Mouse (Mus musculus): ENCODE measurements around the gene Pirt.

Pirt gene

GRCm38 (mm10) chr11:66911811-66912210 is at the start of gene Pirt:
Gene Pirt (plus strand): TSS chr11:66911981.
- DNase-seq (ENCODE audit: low read depth, low spot score): no peak

DNA sequence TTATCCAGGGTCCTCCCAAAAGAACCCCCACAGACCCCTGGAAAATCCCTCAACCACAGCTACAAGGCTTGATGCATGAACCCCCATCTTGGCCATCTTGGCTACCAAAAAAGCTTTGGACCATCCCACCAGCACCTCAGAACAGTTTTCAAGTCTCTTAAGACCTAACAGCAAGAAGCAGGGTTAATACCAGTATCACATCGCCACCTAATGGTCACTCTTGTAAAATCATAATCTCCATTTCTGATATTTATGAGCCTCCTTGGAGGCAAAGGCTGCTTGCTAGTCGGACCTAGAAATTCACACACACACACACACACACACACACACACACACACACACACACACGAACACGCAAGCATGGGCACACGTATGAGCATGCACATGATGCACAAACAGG is 40.1 kb upstream of the Pirt start:
- DNase-seq (ENCODE audit: low read depth, low spot score): peak; percentile 57

DNA sequence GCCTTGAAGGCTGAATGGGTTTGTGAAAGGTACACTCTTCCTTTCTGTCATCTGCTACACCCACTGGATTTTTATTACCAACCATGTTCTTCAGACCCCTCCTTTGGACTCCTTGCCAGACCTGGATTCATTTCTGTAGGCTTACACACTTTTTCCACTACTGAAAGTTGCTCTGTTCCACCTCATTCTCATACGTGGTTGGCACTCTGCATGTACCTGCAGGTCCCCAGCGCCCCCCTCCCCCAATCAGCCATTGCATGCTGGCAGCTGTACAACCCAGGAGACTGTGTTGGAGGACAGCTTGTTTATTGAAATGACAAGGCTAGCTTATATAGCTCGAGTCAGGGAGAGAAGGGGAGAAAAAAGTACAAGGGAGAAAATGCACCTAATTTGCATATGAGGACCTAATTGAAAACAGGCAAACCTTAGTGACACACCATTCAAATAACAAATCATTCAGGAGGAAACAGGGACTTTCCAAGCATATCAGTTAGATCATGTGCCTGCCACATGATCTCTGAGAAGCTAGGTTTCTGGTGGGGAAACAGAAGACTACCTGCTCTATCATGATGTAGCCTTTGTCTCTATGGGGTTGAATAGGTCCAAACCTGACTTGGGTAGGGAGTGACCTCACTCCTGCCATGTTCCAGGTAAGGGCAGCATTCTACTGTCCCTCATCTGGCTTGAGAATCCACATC is 38.9 kb upstream of the Pirt start:
- no peak for DNase-seq (ENCODE audit: low read depth, low spot score)

GRCm38 (mm10) chr11:66881291-66881690 is 30.5 kb upstream of the Pirt start:
- no peak for DNase-seq (ENCODE audit: low read depth, low spot score)

GRCm38 (mm10) chr11:66882224-66883040 is 29.3 kb upstream of the Pirt start:
- DNase-seq (ENCODE audit: low read depth, low spot score): no peak

- DNase-seq (ENCODE audit: low read depth, low spot score): no peak
Observed at GRCm38 (mm10) chr11:66892536-66892935, 19.2 kb upstream of the Pirt start.

GRCm38 (mm10) chr11:66898747-66899146 is 13.0 kb upstream of the Pirt start:
- DNase-seq (ENCODE audit: low read depth, low spot score): peak; percentile 52

DNA sequence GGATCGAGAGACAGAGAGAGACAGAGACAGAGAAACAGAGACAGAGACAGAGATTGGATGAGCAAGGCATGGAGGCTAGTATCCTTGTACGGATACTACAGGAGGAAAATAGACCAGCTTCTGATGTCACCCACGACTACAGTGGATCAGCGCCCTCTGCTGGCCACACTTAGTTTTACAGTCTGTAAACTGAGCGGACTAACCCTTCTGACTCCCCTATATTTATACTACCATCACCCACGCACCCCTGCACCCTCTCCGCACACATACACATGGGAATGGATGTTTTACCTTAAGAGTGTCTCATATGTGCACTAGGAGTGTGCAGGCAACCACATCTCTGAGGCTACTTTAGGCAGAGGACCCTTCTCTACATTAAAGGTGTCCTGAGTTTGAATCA is 12.4 kb upstream of the Pirt start:
- DNase-seq (ENCODE audit: low read depth, low spot score): peak; percentile 81

DNA sequence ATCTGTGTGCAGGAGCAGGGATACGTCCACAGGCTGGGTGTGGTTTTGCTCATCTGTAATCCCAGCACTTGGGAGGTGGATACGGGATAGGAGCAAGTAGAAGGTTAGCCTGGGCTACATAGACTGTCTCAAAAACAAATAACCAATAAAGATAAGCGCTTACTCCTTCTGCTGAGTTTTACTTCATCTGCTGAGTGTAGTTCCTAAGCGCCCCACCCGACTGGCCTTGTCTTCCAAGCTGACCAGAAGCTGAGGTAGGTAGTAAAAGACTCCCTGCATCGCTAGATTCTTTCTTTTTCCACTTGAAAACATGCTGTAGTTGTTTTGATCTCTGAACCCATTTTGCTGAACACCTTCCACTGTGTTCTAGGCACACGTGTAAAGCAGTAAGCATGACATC is 9.0 kb upstream of the Pirt start:
- no peak for DNase-seq (ENCODE audit: low read depth, low spot score)

GRCm38 (mm10) chr11:66905617-66906384 is 6.0 kb upstream of the Pirt start:
- DNase-seq (ENCODE audit: low read depth, low spot score): peak; percentile 88

DNA sequence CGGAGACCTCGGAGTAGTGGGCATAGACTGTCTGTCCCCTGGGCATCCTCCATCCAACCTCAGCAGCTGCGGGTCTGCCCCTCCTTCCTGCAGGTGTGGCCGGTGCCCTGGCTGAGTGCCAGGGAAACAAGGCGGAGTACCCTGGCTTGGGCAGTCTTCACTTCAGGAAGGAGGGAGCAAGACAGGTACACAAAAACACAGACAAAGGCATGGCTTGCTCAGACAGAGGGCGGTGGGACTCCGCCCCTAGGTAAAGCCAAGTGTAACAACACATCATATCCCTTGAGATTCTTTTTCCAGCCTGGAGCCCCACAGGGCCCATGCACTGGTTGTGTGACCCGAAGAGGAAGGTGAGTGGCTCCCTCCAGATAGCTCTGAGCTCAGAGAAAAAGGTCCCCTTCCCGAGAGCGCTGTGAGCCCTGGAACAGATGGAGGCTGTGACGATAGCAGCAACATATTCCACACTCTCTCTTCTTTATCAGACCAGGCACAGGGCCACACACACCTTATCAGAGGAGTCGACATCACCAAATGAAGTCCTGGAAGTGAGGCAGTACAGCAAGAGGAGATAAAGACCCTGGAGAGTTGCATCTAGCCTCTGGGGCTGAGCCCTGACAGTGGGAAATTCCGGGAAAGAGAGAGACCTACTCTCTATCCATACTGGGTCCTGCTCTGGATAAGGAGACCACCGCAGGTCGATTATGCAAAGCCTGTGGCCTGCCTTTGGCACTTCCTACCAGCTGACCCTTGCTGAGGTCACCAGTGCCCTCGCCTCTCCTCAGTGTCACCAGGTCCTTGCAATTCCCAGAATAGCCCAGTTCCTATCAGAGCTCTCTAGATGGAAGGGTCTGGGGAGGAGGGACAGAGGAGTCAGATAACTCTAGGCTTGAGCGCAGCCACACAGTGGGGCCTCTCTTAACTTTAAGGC is 1.0 kb downstream of the Pirt start:
- DNase-seq (ENCODE audit: low read depth, low spot score): peak; percentile 63

DNA sequence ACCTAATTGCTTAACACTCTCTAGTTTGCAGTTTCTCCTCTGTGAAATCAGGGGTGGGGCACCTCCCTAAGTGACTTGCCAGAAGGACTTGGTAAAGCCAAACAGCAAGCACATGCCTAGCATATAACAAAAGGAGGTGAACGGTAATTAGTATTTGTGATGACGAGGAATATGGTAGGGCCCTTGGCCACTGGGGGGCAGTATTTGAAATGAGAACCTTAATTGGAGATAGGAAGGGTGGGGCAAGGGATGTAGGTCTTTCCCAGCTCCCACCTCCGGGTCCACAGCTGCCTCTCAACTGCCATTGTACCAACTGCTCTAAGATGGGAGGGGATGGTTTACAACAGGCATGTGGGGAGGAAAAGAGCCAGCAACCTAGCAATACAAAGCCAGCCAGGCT is 2.5 kb downstream of the Pirt start:
- DNase-seq (ENCODE audit: low read depth, low spot score): peak; percentile 83

- peak; percentile 93 for DNase-seq (ENCODE audit: low read depth, low spot score)
Observed at GRCm38 (mm10) chr11:66920012-66920411, 8.2 kb downstream of the Pirt start.

GRCm38 (mm10) chr11:66924095-66924823 is 12.5 kb downstream of the Pirt start:
- no peak for DNase-seq (ENCODE audit: low read depth, low spot score)

- peak; percentile 64 for DNase-seq (ENCODE audit: low read depth, low spot score)
Observed at GRCm38 (mm10) chr11:66928311-66928710, 16.5 kb downstream of the Pirt start.

DNA sequence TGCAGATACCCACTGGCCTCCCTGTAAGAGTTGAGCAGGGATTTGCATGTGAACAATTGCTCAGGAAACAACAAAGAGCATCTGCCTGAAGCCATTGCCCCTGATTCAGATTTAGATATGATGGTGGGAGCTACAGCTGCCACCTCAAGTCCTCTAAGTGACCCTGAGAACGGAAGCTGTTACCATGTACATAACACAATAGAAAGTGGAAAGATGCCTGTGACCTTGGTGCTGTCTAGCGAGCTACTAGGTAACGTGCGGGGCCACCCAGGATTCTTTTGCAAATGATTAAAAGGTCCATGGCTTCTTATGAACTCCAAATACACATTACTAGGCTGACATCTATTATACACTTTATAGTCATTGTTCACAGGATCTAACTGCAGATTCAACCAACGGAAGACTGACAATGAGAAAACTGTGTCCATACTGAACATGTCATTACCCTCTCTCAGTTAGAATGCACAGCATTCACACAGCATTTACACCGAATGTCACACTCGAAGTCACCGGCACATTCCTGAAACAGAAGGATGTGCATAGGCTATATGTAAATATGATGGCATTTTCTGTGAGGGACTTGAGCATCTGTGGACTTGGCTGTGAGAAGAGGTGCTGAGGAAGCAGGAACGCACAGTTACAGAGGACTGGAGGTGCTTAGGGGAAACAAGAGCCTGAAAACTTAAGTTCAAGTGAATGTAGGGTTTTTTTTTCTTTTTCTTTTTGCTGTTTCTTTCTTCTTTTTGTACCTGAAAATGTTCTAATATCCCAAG is 21.2 kb downstream of the Pirt start:
- DNase-seq (ENCODE audit: low read depth, low spot score): peak; percentile 92

DNA sequence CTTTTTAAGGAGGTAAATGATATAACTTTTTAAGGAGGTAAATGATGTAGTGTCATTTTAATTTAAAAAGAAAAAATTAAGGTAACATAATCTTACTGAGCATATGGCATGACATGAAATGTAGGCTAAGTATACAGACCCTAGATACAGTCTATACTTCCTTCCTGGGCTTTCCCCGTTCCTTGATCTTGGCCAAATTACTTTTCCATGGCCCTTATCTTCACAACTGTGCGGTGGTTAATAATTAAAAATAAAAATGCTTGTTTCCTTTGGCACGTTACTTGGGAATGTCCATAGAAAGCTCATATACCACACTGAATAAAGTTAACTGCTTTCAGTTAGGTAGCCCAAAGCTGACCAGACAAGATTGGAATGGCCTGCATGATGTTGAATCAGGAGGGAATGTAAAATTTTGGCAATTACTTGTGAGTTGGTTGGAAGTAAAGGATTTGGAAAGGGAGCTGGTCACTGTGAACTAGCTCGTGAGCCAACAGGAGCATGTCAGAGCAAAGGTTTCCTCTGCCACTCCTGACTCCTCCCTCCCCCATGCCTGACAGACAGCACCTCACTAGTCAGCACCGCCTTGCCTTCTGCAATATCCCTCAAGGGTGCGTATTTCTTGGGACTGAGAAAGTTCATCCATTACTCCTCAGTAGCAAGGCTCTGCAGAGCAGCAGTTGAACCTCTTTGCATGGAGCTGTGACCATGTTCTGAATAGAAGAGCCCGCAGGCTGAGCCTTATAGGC is 22.8 kb downstream of the Pirt start:
- DNase-seq (ENCODE audit: low read depth, low spot score): no peak

DNA sequence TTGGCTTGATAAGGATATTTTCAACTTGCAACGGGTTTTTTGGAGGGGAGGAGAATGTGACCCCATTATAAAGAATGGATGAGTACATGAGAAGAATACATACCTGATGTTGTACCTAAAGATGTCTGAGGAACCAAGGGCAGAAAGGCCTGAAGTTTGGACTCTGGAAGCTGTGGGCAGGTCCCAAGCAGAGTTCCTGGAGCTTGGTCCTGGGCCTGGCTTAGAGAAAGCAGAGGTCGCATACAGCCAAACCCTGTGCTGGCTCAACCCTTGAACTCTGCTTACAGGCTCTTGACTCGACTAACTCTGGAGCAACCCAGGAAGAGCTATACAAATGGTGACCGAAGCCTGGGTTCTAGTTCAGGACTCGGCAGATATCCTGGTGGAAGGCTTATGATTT is 30.2 kb downstream of the Pirt start:
- no peak for DNase-seq (ENCODE audit: low read depth, low spot score)

- no peak for DNase-seq (ENCODE audit: low read depth, low spot score)
Observed at GRCm38 (mm10) chr11:66945224-66945767, 33.5 kb downstream of the Pirt start.

Data from R1 (cell line).